Mouse (Mus musculus) heart, embryonic 12.5 days (tissue): Measurements from ENCODE around the gene Jdp2. TPM values are rescaled to one million over a fixed set of nuclear protein-coding genes. Genes with fewer than 3 reads are reported as not detected.

ENCODE experiments used
- ATAC-seq: fragments of 200-750 bp; cut with Nextera tagmentation; 2 replicates; pipeline ENCODE4 v1.8.0; 2017; ENCODE audit warnings: moderate TSS enrichment, moderate library complexity; ENCODE audit not compliant: insufficient number of reproducible peaks, low FRiP score
- H3K27ac ChIP-seq: fragments of 300-500 bp; sonication (generic); 2 replicates; pipeline ENCODE4 v1.5.1; 2016; ENCODE audit warnings: mild to moderate bottlenecking, moderate library complexity; ENCODE audit not compliant: poor library complexity, severe bottlenecking
- H3K27me3 ChIP-seq: fragments of 300-500 bp; sonication (generic); replicated peaks from 2 replicates; pipeline ENCODE4 v1.6.1; 2016; ENCODE audit warnings: mild to moderate bottlenecking, moderate library complexity
- H3K36me3 ChIP-seq: fragments of 300-500 bp; sonication (generic); 2 replicates; pipeline ENCODE4 v1.6.1; 2016; ENCODE audit warnings: mild to moderate bottlenecking, moderate library complexity
- H3K4me1 ChIP-seq: fragments of 300-500 bp; sonication (generic); replicated peaks from 2 replicates; pipeline ENCODE4 v1.6.1; 2016; ENCODE audit warnings: mild to moderate bottlenecking
- H3K4me2 ChIP-seq: fragments of 300-500 bp; sonication (generic); 2 replicates; pipeline ENCODE4 v1.6.1; 2016; ENCODE audit warnings: mild to moderate bottlenecking, moderate library complexity
- H3K4me3 ChIP-seq: fragments of 300-500 bp; sonication (generic); 2 replicates; pipeline ENCODE4 v1.5.1; 2016; ENCODE audit warnings: mild to moderate bottlenecking
- H3K9ac ChIP-seq: fragments of 300-500 bp; sonication (generic); 2 replicates; pipeline ENCODE4 v1.6.1; 2016; ENCODE audit warnings: mild to moderate bottlenecking, moderate library complexity
- H3K9me3 ChIP-seq: fragments of 300-500 bp; sonication (generic); replicated peaks from 2 replicates; pipeline ENCODE4 v1.6.1; 2016; ENCODE audit warnings: mild to moderate bottlenecking, moderate library complexity
- WGBS: fragments of 180-500 bp; shearing (Covaris S2); methylation state at CpG from one replicate; pipeline ENCODE4 v1.1.7; 2016; 5-methylcytosine and 5-hydroxymethylcytosine counted together
- polyA plus RNA-seq: library from polyadenylated mRNA; unstranded; fragments of >200 nt; fragmentation: Nextera tagmentation; extraction: Ambion mirVana; gene quantifications from 2 replicates; pipeline ENCODE4 v1.2.1, GENCODE M21; 2016

Jdp2 gene
- polyA plus RNA-seq: 0.56 and 0.90 TPM in 2 replicates

DNA sequence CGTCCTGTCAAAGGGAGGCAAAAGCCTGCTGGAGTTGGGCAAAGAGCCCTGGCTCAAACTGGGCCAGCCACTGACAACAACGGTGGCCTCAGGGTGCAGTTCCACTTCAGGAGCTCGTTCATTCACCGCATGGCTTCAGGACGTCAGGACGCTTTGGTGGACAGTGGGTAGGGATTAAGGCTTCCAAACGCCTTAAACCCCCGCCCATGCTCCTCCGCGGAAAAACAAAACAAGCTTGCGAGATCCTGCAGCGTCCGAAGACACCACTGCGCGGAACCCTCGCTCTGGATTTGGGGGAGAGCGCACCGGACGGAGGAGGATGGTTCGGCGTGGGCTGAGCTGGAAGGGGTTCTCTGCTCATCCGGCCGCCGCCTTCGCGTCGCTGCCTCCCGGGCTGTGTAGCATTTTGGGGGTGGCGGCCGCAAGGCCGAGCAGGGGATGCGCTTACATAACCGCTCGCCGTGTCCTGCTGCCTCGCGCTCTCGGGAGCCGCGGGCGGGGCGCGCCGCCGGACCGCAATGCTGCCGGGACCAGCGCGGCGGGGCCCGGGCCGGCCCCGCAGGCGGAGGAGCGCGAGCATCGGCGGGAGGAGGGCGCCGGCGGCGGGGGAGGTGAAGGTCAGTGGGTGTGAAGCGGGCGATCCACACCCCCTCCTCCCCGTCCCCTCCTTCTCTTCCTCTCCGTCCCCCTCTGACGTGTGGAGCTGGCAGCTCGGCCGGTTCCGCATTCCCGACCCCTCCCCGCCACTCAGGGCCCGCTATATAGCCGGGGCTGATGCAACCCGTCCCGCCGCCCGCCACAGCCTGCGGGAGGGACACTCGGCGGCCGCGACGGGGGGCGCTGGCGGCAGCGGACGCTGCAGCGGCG lies at the start of gene Jdp2:
Gene Jdp2 (plus strand): TSS at position 417 of the 867 bp plus-strand sequence.
- Histone ChIP-seq H3K27ac (peak within 1 kb of the TSS; percentile 80), H3K4me2 (peak within 1 kb of the TSS; percentile 84), H3K9me3 (no peaks in the 10 kb centered on the region), H3K9ac (peak within 1 kb of the TSS; percentile 85), H3K27me3 (no peaks in the 10 kb centered on the region), H3K36me3 (no peaks in the 10 kb centered on the region), H3K4me3 (peak within 1 kb of the TSS; percentile 71), H3K4me1 (peaks cover 46% of the 10 kb centered on the region)
- ATAC-seq: peak; percentile 90
- under 1% methylated on average over 79 of the region's 90 CpGs for WGBS

DNA sequence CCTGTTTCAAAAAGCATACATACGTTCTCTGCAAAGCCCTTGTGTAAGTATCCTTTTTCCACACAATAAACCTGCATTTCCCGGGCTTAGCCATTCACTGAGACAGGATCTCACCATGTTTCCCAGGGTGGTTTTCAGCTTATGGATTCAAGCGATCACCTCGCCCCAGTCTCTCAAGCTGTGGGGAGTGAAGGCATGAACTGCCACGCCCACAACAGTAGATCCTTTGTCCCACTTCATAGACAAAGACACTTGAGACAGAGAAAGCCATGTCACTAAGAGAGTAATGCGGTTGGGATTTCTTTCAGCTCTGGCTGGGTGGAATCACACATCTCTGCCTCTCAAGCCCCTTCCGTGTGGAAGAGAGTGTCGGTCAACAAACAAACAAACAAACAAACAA lies 49.2 kb upstream of the Jdp2 start:
- no peaks in the 10 kb centered on the region for H3K27me3 ChIP-seq
- H3K27ac ChIP-seq: no peak overlapping the region
- peaks cover 22% of the 10 kb centered on the region for H3K4me1 ChIP-seq

DNA sequence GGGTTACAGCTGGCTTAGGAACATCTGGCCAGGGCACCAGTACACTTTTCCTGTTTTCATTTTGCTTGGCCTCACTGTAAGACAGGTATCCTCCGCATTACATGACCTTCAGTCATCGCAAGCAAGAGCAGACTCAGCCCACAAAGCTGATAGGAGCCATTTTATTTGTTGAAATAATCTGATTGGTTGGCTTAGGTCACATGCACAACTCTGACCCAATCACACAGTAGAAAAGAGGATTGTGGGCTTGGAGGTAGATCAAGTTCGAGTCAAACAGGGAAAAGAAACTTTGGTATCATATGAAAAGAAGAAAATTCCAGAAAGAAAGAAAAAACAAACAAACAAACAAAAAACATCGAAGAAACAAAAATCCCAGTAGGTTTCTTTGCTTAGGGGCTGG lies 48.4 kb upstream of the Jdp2 start:
- Histone ChIP-seq H3K36me3 (no peaks in the 10 kb centered on the region), H3K27me3 (no peaks in the 10 kb centered on the region), H3K4me3 (no peak overlapping the region), H3K27ac (no peak overlapping the region), H3K9me3 (no peaks in the 10 kb centered on the region; the same call in 1 of the 2 replicates), H3K4me1 (peaks cover 15% of the 10 kb centered on the region), H3K9ac (no peak overlapping the region), H3K4me2 (no peak overlapping the region)
- 82% methylated on average over 4 of the region's 4 CpGs for WGBS
- ATAC-seq: no peak

More for the DNA sequence above, 49.2 kb upstream of the Jdp2 start:
- no peak overlapping the region for H3K4me2 ChIP-seq
- no peaks in the 10 kb centered on the region for H3K36me3 ChIP-seq
- H3K4me3 ChIP-seq: no peak overlapping the region
- H3K9ac ChIP-seq: no peak overlapping the region
- H3K9me3 ChIP-seq: no peaks in the 10 kb centered on the region; the same call in 1 of the 2 replicates
- WGBS: 84% methylated on average over 8 of the region's 8 CpGs
- no peak for ATAC-seq

DNA sequence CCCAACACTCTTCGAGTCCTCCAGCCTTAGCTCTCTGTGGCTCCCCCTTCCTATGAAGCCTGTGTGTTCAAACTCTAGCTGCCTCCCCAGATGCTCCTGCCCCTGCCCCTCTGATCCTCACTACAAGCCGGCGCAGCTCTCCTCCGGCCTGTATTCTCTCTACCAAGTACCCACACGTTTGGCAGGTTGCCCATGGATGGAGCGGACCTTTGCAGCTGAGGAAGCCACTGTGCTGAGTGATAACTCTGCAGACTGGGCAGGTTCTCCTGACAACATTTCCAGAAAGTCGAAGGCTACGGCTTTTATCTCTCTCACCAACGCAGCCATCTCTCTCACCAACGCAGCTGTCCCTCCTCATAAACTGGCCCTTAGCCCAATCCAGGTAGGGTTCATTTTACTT lies 39.5 kb upstream of the Jdp2 start:
- 50% methylated on average over 10 of the region's 10 CpGs for WGBS
- Histone ChIP-seq H3K27me3 (no peaks in the 10 kb centered on the region), H3K9me3 (0 out of 2 replicates have a peak, but pooled peaks cover 2% of the 10 kb centered on the region), H3K27ac (no peak overlapping the region), H3K4me2 (no peak overlapping the region), H3K4me3 (no peak overlapping the region), H3K36me3 (no peaks in the 10 kb centered on the region), H3K9ac (no peak overlapping the region), H3K4me1 (0 out of 2 replicates have a peak, but pooled peaks cover 3% of the 10 kb centered on the region)
- no peak for ATAC-seq

DNA sequence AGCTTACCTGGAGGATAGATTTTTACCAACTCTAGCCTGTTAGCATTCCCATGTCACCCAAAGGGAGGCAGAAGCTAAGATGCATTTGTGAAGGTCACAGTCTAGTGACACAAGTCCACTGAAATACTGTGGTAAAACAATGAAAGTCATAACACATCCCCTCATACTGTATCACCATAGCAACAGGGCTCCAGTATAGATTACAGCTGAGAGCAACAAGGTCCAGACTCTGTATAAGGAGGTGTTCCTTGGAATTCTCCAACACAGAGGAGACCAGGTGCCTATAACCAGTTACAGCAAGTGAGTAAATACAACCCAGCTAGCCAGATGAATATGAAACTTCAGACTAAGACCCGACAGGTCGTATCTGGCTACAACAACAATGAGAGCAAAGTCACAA lies 33.4 kb upstream of the Jdp2 start:
- Histone ChIP-seq H3K9ac (no peak overlapping the region), H3K4me1 (peaks cover 12% of the 10 kb centered on the region), H3K4me3 (no peak overlapping the region), H3K4me2 (no peak overlapping the region), H3K27me3 (peaks cover 7% of the 10 kb centered on the region; the same call in 1 of the 2 replicates), H3K36me3 (no peaks in the 10 kb centered on the region), H3K27ac (no peak overlapping the region), H3K9me3 (0 out of 2 replicates have a peak, but pooled peaks cover 2% of the 10 kb centered on the region)
- WGBS: 76% methylated on average over 2 of the region's 2 CpGs
- ATAC-seq: no peak

DNA sequence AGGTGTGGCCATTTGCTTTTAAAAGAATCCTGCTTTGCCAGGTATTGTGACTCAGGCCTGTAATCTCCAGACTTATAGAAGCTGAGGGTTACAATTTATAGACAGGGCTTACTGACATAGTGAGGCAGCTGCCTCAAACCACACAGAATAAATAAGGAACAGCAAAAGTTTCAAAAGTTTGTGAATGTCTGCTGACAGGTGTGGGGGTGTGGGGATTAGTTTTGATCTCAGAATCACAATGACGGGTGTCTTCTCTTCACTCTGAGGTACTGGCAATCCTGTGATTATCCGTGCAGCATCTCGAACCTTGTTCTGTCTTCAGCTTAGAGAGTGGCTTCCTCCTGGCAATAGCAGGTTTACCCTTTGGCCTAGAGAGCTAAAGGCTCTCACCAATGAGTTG lies 30.5 kb upstream of the Jdp2 start:
- Histone ChIP-seq H3K9me3 (no peaks in the 10 kb centered on the region), H3K27me3 (peaks cover 7% of the 10 kb centered on the region; the same call in 1 of the 2 replicates), H3K4me1 (peaks cover 24% of the 10 kb centered on the region), H3K4me3 (no peak overlapping the region), H3K9ac (no peak overlapping the region), H3K27ac (no peak overlapping the region), H3K4me2 (no peak overlapping the region), H3K36me3 (no peaks in the 10 kb centered on the region)
- 81% methylated on average over 3 of the region's 3 CpGs for WGBS
- no peak for ATAC-seq

DNA sequence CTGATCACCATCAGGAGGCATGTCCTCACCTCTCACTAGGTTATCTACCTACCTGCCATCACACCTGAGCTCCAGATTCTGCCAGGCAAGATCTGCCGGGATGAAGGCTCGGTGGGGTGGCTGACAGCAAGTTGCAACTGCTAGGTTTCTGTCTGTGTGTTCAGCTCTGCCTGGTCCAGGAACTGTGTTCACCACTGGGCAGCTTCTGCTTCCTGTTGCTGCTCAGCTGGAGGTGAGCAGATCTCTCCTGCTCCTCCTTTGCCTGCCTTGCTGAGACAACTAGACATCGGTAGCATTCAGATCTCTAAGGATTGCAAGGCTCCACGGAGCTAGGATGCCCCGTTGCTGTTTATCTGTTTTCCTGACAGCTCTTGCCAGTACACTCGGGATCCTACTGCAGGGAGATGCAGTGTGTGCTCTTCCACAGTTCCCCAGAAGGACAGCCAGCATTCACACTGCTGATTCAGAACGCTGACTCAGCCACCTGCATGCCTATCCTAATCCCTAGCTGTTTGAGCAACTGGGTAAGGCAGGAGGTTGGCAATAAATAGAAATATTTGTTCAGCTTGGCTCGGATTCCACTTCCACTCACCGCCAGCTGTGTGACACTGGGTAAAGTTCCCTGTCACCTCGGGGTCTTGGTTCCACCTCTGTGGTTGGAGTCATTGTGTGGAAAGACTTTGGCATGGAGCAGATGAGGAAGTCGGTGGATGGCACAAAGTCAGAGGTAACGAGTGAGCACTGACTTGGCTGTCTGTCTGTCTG lies 29.3 kb upstream of the Jdp2 start:
- Histone ChIP-seq H3K9me3 (no peaks in the 10 kb centered on the region), H3K4me2 (no peak overlapping the region), H3K4me3 (no peak overlapping the region), H3K27me3 (peaks cover 5% of the 10 kb centered on the region; the same call in 1 of the 2 replicates), H3K27ac (no peak overlapping the region), H3K4me1 (peaks cover 27% of the 10 kb centered on the region), H3K36me3 (no peaks in the 10 kb centered on the region), H3K9ac (no peak overlapping the region; the same call in 1 of the 2 replicates)
- no peak for ATAC-seq
- 58% methylated on average over 12 of the region's 12 CpGs for WGBS

DNA sequence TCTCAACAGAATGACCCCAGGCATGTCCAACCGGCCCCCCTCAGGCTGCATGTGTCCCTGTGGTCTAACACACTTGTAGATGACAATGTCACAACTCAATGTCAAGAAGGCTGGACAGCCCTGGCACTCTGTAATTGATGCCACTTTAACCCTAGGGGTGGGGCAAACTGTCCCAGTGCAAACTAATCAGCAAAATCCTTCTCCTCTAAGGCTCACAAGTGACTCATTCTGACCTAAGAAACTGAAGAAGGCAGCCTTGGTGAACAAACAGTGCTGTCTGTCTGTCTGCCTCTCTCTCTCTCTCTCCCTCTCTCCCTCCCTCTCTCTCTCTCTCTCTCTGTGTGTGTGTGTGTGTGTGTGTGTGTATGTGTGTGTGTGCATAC lies 28.7 kb upstream of the Jdp2 start:
- no peak overlapping the region for H3K9ac ChIP-seq
- H3K9me3 ChIP-seq: no peaks in the 10 kb centered on the region
- no peak overlapping the region for H3K27ac ChIP-seq
- ATAC-seq: no peak
- 67% methylated on average over 1 of the region's 1 CpGs for WGBS
- H3K27me3 ChIP-seq: 0 out of 2 replicates have a peak, but pooled peaks cover 4% of the 10 kb centered on the region
- no peaks in the 10 kb centered on the region for H3K36me3 ChIP-seq
- H3K4me1 ChIP-seq: peaks cover 33% of the 10 kb centered on the region
- no peak overlapping the region for H3K4me2 ChIP-seq
- H3K4me3 ChIP-seq: no peak overlapping the region

DNA sequence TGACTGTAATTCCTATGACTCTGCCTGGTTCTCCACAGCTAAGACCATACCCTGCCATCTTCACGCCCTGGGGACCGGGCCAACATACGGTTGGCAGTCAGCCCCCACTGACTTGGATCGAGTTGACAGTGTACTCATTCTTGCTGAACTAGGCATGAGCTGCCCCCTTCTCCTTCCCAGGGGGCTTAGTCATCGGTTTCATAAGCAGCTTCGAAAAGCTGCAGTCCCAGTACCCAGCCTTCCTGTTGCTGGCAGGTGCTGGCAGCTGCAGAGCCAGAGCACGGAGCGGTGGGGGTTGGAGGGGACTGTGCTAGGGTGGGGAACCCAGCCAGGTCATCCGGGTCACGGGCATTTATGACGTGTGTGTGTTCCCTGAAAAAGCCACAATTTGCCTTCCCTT lies 27.5 kb upstream of the Jdp2 start:
- Histone ChIP-seq H3K9me3 (no peaks in the 10 kb centered on the region), H3K4me2 (no peak overlapping the region), H3K27ac (no peak overlapping the region), H3K36me3 (no peaks in the 10 kb centered on the region), H3K4me1 (peaks cover 33% of the 10 kb centered on the region), H3K27me3 (no peaks in the 10 kb centered on the region), H3K4me3 (no peak overlapping the region), H3K9ac (no peak overlapping the region)
- 71% methylated on average over 11 of the region's 11 CpGs for WGBS
- no peak for ATAC-seq

DNA sequence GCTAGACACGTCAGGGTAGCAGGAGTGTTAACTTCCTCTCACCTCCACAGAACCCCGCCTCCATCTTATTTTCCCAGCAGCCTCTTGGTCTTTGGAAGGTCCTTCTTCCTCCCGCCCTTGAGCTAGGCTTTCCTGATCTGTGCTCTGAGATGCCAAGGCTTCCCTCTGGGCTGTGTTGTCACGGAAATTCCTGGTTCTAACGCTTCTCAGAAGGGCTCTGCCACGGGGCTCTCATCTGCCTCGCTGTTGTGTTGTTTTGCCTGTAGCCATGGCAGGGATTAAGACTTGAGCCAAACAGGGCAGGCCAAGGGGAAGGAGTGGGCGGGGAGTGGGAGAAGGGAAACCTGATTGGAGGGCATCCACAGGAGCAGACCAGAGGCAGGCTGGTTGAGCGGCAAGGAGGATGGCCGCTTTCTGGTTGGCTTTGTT lies 26.8 kb upstream of the Jdp2 start:
- no peak overlapping the region for H3K4me3 ChIP-seq
- H3K36me3 ChIP-seq: no peaks in the 10 kb centered on the region
- H3K9me3 ChIP-seq: no peaks in the 10 kb centered on the region
- no peaks in the 10 kb centered on the region for H3K27me3 ChIP-seq
- WGBS: 29% methylated on average over 10 of the region's 10 CpGs
- peak; percentile 73 for ATAC-seq
- H3K4me1 ChIP-seq: peaks cover 33% of the 10 kb centered on the region
- no peak overlapping the region for H3K9ac ChIP-seq
- H3K27ac ChIP-seq: no peak overlapping the region
- peak overlapping the region; percentile 45 for H3K4me2 ChIP-seq
